Mouse (Mus musculus): Measurements from ENCODE around the gene Rpl18a.

The Rpl18a gene

DNA sequence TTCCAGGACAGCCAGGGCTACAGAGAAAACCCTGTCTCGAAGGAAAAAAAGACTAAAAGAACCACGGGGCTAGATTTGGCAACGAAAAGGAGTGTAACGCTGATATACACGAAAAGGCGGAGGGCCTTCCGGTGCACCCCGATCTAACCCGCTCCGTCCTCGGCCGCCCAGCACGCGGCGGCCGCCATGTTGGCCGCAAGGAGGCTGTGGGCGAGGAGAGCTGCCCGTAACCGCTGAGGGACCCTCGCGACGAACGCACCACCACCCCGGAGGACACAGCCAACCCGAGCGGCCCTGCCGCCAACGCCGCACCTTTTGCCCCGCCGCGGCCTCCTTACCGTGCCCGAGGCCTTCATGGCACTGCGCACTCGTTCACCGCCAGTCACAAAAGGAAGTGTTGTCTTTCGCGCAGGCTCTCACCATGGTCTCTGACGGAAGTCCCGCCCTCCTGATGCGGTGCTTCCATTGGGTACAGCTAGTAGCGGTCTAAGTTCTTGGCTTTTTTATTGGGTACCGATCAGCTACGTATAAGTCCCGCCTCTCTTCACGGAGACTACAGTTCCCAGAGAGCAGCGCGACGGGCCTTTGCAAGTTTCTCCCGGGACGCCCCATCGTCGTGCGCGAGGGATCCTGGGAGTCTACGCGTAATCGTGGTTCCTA lies at the start of gene Rpl18a:
Gene Rpl18a (minus strand): TSS at position 392 of the 660 bp plus-strand sequence.
- peak; percentile 100 for DNase-seq (ENCODE audit: low read depth, low spot score)

DNA sequence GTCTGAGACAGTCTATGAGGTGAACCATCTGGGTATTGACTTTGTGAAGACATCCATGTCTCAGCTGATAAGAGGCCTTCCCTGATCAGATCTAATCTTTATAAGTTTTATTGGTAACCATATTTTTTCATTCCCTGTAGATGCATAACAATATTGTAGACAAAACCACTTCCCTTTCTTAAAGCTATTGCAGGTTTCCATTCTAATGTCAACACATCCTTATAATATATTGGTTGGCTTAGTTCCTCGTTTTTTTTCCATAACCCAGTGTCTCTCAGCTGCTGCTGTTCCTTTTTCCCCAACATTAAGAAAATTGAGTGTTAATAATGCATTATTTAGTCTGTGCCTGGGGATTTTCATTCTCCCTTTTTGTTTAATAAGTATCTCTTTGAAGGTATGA lies 46.0 kb upstream of the Rpl18a start:
- no peak for DNase-seq (ENCODE audit: low read depth, low spot score)

DNA sequence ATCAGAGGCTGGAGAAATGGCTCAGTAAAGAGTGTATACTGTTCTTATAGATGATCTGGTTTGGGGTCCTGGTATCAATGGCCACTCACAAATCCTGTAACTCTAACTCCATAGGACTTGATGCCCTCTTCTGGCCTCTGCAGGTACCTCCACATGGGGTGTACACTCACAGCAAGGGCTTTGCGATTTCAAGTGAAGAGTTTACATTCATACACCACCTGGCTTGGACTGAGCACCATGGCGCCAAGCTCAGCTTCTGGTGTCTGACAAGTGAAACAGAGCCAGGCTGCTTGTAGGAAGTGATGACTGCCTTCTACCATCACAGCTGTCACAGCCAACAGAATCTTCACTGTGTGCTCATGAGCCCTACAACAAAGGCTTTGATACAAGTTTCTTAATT lies 44.3 kb upstream of the Rpl18a start:
- peak; percentile 78 for DNase-seq (ENCODE audit: low read depth, low spot score)

DNA sequence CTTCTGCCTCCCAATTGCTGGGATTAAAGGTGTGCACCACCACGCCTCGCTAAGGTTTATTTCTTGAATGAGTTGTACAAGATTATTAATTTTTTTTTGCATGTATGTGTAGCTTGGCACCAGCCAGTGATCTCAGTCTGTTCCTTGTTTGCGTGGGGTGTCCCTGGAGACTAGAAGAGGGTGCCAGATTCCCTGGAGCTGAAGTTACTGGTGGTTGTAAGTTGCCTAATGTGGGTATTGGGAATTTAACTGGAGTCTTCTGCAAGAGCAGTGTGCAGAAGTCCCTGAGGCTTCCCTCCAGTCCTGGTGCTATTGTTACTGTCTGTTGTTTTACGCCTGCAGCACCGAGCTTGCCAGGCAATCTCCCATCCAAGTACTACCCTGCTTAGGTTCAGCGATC lies 40.0 kb upstream of the Rpl18a start:
- DNase-seq (ENCODE audit: low read depth, low spot score) = no peak

DNA sequence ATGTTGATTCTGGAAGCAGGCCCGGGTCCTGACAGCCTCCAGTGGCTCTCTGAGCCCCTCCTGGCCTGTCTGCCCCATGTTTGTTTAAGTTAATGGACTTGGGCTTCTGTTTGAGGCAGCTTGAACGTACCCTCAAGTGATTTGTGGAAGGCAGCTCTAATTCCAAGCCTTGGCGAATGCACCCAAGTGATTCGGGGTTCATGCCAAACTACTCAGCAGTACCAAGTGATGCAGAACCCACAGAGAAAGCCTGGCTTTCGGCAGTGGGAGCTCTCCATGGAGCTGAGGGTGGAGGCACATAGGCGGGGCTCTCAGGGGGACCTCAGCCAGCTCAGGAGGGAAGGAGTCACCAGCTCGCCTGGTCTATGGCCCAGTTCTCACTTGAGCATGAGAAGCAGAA lies 37.6 kb upstream of the Rpl18a start:
- no peak for DNase-seq (ENCODE audit: low read depth, low spot score)

DNA sequence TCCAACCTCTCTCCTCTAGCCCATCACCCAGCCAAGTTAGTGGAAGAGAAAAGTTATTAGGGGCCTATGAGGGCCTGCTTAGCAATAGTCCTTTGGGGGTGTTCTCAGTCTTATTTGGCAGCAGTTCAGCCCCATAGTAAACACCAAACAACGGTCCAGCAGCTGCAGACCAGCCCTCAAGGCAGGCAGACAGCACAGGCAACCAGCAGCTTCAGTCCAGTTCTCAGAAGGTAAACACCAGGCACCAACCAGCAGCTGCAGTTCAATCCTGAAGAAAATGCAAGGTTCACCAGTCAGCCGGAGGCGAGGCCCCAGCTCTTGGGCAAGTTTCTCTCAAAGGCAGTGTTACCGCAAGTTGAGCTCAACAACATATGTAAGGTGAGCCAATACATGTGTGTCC lies 35.8 kb upstream of the Rpl18a start:
- DNase-seq (ENCODE audit: low read depth, low spot score) = no peak

DNA sequence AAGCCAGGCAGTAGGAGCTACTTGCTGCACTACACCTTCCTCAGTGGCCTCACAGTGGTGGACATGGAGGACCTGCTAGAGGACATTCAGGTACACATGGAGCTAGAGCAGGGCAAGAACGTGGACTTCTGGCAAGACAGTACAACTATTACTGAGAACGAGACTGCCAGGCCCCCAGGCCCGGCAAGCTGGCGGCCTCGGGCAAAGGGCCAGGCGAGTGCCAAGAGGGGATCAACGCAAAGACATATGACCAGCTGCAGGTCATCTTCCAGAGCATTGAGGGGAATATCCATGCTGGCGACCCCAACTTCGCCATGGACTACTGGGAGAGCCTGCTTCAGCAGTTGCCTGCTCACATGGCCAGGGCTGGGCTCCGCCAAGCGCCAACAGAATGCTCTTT lies 34.5 kb upstream of the Rpl18a start:
- no peak for DNase-seq (ENCODE audit: low read depth, low spot score)

DNA sequence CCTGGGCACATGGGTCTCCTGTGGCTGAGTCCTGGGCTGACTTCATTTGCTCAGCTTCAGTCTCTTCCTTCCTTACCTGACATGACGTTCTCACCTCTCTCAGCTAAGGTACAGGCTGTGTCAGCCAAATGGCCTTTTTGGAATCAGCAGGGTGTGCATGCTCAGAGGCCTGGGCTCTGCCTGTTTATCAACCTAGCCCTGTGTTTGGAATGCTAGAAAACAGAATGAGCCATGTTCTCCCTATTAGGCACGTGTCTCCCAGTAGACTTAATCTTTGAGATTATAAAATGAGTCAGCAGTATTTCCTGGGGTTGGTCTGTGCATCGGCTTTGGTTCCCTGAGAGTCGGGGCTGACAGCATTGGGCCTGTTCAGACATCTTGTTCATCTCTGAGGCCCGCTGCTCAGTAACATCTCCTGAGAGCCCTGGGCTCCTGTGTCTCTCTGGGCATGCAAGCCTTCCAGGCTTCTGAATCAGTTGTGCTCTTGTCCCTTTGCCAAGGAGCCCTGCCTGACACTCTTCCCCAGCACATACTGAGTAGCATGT lies 31.6 kb upstream of the Rpl18a start:
- no peak for DNase-seq (ENCODE audit: low read depth, low spot score)

DNA sequence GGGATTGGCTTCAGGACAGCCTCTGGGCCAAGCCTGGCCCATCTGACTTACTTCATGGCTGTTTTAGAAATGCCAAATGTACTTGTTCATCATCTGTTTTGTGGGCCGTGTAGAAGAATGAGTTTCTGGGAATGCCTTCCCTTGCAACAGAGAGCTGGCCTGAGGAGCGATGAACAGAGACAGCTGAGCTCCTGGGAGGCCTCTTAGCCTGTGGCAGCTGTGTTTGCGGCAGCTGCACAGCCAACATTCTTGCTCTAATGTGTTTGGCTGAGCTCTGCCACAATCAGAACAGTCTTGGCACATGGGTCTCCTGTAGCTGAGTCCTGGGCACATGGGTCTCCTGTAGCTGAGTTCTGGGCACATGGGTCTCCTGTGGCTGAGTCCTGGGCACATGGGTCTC lies 30.9 kb upstream of the Rpl18a start:
- DNase-seq (ENCODE audit: low read depth, low spot score) = no peak

DNA sequence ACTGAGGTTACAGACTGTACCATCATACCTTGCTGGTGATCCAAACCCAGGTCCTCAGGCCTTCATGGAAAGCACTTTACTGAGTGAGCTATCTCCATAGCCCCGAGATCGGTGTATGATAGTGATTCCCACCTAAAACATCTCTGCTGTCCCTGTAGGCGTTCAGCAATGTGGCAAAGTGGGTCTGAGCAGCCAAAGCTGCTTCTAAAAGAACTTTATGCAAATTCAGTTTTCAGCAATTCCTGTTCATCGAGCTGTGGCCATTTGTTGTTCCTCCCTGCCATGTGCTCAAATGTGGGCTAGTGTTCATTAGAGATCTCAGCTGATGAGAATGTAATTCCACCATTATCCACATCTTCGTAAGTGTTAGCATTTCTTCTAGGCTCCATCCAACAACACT lies 29.2 kb upstream of the Rpl18a start:
- no peak for DNase-seq (ENCODE audit: low read depth, low spot score)

DNA sequence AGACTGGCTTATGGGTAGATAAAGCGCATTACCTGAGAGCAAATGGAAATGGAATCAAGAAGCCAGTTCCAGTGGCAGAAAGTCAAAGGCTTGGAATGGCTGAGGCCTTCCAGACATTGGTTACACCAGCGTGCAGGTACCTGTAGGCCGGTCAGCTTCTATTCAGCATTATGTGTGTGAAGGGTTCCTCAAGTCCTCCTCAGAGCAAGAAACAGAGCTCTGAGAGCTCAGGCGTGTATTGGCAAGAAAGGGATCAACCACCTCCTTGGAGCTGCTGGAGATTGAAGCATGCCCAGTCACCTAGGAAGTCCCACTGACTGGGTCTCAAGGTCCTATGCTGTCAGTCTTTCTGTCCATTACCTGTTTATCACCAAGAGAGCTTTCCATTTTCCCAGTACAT lies 28.5 kb upstream of the Rpl18a start:
- DNase-seq (ENCODE audit: low read depth, low spot score) = no peak

DNA sequence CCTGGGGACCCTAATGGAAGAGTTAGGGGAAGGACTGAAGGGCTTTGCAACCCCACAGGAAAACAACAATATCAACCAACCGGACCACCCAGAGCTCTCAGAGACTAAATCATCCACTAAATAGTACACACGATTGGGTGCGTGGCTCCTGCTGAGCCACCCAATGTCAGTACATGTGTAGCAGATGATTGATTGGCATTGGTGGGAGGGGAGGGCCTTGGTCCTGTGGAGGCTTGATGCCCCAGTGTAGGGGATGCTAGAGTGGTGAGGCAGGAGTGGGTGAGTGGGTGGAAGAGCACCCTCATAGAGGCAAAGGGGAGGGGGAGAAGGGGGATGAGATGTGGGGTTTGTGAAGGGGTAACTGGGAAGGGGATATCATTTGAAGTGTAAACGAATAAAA lies 26.9 kb upstream of the Rpl18a start:
- DNase-seq (ENCODE audit: low read depth, low spot score) = no peak

DNA sequence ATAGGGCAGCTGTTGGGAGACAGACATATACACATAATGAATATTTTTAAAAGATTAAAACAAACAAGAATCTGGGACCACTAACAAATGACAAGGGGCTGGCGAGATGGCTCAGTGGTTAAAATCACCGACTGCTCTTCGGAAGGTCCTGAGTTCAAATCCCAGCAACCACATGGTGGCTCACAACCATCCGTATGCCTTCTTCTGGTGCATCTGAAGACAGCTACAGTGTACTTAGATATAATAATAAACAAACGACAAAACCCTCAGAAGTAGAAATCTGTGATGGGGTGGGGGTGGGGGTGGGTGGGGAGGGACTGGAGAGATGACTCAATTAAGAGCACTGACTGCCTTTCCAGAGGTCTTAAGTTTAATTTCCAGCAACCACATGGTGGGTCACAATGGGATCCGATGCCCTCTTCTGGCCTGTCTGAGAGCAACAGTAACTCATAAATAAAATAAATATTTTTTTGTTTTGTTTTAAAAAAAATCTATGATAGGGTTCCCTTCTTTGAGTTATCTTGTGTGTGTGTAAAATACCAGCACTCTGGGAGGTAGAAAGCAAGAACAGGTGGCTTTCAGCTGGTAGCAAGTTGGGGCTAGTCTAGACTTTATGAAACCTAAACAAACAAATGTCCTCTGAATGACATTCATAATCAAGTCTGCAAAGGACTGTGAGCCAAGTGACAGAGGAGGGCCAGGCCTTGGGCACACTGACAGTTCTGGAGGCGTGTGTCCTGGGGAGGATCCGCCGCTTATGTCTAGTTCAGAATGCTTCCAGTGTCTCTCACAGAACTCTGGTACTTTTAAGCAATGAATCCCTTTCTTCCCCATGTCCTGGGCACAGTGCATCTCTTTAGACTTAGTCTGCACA lies 23.1 kb upstream of the Rpl18a start:
- no peak for DNase-seq (ENCODE audit: low read depth, low spot score)

DNA sequence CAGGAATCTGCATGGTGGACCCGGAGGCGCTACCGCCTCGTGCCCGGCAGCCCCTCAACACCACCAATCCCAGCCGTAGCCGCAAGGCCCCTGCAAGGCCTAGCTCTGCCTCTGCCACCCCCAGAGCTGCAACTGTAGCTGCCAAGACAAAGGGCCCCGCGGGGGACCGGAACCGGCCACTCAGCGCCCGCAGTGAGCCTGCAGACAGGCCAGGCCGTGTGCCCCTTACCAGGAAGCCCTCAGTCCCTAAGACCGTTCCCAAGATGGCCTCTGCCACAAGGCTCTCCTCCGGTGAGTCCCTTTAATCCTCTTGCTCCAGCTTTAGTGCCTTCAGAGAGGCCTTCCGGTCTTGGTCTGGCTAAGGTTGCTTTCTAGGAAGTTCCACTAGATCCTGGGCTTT lies 17.5 kb upstream of the Rpl18a start:
- DNase-seq (ENCODE audit: low read depth, low spot score) = no peak

DNA sequence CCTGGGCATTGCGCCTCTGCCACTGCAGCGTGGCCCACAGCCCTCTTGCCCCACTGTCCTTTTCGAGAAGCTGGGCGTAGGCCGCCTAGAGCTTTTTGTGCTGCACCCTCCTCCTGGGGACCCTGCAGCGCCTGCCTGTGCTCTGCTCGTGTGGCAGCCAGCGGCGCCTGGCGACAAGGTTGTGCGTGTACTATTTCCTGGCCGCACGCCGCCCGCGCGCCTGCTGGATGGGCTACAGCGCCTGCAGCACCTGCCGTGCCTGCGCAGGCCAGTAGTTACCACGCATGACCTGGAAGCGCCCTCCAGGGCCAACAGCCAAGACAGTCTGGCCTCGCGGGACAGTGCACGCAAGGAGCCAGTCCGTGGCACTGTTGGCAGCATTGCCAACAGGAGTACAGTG lies 16.3 kb upstream of the Rpl18a start:
- no peak for DNase-seq (ENCODE audit: low read depth, low spot score)

DNA sequence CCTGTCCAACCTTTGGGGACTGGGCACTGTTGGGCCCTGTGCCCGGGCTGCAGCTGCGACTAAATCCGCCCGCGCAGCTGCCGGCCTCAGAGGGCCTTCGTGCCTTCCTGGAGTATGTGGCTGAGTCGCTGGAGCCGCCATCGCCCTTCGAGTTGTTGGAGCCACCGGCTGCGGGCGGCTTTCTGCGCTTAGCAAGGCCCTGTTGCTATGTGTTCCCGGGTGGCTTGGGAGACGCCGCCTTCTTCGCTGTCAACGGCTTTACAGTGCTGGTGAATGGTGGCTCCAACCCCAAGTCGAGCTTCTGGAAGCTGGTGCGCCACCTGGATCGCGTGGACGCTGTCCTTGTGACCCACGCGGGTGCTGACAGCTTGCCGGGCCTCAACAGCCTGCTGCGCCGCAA lies 15.7 kb upstream of the Rpl18a start:
- no peak for DNase-seq (ENCODE audit: low read depth, low spot score)

DNA sequence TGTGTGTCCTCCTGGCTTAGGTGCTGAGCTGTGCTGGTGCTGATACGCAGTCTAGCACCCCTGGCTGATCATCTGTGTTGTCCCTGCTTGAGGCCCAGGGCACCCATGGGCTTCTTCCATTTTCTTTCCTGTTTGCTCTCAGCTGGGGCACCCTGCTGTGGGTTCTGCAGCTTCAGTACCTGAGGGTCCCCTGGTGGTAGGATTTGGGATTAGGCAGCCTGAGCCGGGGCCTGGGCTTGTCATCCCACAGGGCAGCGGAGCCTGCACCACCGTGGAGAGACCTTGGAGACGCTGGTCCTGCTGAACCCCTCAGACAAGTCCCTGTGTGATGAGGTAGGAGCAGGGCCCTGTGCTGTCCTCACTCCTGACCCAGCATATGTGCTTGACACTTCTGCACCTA lies 14.4 kb upstream of the Rpl18a start:
- peak; percentile 73 for DNase-seq (ENCODE audit: low read depth, low spot score)

DNA sequence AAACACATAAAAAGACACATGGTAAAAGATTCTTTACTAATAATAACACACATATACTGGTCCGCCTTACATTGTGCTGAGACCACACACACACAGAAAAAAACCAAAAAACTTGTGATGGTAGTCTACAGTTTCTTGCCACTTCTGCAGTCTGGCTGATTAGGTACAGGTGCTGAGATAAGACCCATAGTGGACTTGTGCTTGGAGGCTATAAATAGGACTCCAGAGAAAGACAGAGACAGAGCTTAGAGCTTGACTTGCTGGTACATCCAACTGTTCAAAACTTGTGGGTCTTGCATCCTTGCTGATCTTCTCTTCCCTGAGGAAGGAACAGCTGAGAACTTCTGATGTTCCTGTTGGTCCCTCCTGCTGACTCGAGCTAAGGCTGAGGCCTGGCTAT lies 10.3 kb upstream of the Rpl18a start:
- no peak for DNase-seq (ENCODE audit: low read depth, low spot score)

DNA sequence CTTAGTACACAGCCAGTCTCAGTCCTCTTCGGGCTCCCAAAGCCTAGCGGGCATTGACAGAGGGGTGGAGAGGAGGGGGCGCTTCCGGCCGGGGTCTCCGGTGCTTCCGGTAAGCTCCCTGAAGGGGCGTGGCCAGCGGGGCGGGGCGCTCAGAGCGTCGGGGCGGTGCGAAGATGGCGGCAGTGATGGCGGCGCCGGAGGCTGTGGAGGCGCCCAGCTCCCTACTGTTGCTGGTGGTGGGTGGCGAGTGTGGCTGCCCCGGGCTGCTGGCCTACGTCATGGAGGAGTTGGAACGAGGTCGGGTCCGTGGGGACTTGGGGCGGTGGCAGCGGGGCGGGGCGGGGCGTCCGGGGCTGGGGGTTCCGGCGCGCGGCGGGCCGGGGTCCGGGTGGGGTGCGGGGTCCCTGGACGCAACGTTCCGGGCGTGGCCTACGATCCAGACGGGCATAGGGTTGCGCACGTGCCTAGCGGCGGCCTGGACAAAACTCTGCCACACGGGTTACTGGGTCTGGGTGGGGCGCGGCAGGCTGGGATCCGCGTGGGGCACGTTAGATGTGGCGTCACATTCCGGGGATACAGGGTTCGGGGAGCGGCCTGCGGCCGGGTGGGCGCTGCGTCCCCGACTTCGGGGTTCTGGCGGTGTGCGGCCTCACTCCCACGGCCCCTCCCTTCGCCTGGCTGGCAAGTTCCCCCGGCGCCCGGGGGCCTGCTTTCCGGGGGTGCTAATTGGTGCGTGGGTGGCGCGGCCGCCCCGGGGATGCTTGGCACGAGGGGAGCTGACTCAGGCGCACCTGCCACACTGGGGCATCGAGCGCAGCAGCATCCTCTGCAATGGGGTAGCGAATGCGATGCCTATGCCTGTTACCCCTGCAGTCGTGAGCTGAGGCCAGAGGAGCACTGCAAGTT lies 8.9 kb upstream of the Rpl18a start, which contains the start of gene Map1s:
Gene Map1s (plus strand): TSS at position 102 of the 906 bp plus-strand sequence.
- DNase-seq (ENCODE audit: low read depth, low spot score) = peak; percentile 92

DNA sequence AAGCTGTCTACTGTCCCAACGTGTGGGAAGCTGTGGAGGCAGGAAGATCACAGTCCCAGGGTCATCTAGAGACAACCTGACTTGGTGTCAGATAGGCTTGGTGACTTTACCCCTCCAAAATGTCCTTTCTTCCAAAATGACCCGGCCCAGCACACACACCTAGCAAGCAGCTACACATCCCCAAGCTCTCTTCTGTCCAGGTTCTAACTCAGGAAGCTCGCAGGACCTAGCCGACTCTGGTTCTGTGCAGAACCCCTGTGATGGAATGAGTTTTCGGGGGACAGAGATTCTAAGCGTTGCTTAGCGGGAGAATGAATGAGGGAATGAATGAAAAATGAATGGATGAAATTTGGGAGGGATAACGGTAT lies 8.2 kb upstream of the Rpl18a start:
- DNase-seq (ENCODE audit: low read depth, low spot score) = no peak

DNA sequence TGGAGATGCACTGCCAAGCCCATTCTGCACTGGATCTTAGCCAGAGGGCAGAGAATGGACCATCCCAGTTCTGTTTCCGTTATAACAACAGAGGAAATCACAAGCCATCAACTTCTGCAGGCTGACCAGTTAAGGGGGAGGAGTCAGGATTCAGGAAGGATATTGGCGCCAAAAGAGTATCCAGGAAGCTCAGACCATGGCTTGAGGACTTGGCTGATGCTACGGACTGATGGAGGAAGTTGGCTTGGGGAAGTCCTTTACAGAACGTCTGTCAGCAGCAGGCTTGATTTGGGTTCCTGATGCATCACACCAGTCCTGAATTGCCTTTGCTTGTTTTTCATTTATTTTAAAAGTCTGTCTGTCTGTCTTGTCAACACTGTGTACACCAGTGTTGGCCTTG lies 7.3 kb upstream of the Rpl18a start:
- DNase-seq (ENCODE audit: low read depth, low spot score) = no peak

DNA sequence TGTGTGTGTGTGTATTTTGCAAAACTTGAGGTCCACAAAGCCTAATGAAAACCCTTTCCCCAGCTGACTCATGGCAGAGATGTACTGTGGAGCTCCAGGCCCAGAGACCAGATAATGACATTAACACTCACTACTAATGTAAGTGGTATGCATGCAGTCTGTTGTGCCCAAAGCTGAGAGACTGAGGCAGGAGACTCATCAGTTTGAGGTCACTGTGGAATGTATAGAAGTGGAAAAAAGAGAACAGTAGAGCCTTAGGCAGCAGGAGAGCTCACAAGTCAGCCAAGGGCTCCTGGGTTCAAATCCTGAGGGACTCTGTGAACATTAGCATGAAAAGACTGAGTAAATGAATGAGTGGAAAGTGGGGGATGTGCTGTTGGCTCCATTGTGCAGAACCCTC lies 6.4 kb upstream of the Rpl18a start:
- no peak for DNase-seq (ENCODE audit: low read depth, low spot score)

All from ES-CJ7 (cell line).